Mouse (Mus musculus) heart, adult 9 months (tissue): ENCODE results near the gene Teddm1b.

Experiments
- DNase-seq, 2 experiments: peaks; one replicate each; pipeline ENCODE4 v3.0.0; 2022; ENCODE audit warnings: low spot score in 2 of 2

The Teddm1b gene

DNA sequence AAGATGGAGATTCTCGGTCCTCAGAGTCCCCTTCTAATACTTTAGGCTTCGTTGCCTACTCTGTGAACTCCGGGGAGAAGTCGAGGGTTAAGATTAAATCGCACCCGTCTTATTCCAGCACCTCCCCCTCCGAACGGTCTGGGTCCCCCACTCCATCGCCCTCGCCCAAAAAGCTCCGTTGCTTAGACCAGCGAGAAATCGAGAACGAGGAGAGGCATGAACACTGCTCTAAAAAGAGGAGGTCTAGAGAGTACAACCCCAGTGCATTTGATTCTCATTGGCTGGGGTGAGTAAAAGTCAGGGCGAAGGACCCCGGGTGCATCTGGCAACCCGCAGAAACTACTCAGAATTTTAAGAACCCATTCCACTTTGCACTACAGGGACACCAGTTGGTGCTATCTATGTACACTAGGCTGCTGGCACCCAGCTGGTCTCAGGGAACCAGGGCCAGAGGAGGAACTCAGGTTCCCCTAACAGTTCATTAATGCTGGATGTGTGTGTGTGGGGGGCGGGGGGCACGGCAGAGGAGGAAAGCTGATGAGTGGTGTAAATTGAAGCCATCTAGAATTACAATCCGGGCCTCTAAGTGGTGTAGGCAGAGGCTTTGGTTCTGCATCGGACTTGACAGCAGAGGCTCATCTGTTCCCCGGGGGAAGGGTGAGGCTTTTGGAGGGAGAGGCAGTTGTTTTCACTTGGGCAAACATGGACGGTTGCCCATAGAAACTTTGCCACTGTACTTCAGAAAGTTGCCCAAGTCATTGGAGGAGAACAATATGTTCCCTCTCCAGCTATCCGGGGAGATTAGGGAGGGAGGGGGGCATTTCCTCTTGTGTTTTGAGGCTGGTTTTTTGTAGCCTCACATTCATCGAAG, 26.9 kb downstream of the Teddm1b start:
- DNase-seq: peak; percentile 65 to 68

- no peak for DNase-seq
Observed at GRCm38 (mm10) chr1:153903006-153903405, 28.9 kb downstream of the Teddm1b start.

DNA sequence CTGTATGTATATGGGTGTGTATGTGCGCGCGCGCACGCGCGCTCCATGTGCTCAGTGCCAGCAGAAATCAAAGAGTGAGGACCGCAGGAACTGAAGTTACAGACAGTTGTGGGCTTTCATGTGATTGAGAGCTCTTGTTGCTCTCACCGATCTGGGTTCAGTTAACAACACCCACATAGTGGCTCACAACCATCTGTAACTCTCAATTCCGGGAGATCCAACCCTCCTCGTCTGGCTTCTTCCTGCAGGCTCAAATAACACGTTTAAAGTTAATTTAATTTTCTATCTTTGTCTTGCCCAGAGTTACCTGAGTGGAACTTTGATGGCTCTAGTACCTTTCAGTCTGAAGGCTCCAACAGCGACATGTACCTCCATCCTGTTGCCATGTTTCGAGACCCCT, 30.1 kb downstream of the Teddm1b start:
- no peak for DNase-seq

DNA sequence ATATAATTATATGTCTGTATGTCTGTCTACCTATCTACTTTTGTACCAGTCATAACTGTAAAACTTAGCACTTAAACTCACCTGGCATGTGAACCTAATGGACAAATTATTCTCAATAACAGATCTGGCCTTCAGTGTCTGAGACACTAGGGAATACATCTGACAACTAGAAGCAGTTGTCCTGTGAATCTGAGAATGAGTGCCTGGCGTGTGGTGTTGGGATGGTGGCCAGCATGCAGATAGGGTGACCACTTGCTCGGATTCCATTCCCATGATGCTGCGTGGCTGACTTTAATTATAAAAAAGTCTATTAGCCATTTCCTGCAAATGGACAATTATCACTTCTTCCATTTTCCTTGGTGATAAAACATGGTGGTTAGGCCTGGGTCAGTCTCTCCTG, 31.7 kb downstream of the Teddm1b start:
- no peak for DNase-seq

- no peak for DNase-seq
Observed at GRCm38 (mm10) chr1:153908208-153908607, 34.1 kb downstream of the Teddm1b start.

DNA sequence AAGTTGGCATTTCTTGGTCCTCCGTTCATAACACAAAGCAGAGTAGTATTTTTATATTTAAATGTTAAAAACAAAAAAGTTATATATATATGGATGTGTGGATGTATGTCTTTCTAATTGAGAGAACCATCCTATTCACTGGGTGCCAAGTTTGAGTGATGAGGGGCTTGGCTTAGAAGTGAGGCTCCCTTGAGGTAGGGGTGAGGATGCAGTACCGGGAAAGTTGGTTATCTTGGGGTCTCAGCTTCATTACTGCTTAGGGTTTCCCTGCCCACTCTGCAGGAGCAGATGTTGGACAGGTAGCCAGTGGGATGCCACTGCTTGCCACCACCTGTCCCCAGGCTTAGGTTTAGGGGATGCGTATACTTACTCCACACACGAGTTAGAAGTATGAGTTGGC, 34.6 kb downstream of the Teddm1b start:
- no peak for DNase-seq

DNA sequence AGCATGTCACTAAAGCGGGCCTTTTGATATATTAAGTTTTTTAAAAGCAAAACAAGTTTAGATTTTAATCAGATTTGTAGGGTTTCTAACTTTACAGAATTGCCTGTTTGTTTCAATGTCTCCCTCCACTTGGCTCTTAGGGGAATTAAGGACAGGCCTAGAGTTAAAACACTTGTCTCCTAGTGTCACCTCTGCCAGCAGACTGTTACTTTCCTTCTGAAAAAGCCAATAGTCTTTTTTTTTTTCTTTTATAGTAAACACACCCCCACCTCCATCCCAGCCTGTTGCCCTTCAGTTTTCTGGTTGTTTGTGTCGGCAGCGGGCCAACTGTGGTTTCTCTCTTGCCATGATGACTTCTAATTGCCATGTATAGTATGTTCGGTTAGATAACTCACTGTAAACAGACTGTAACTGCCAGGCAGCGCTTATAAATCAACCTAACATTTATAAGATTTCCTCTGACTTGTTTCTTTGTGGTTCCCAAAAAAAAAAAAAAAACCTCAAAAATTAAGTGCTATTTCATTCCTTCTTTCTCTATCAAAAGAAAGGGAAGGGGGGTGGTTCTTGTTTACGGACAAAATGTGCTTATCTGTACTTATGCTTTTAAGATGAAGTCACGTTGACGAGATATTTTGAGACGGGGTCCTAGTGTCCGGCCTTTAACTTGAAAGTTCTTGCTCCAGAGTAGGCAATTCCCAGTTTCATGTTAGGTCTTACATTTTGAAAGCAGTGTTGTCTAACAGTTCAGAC, 35.2 kb downstream of the Teddm1b start:
- no peak for DNase-seq

GRCm38 (mm10) chr1:153909963-153910291, 35.8 kb downstream of the Teddm1b start:
- no peak for DNase-seq

DNA sequence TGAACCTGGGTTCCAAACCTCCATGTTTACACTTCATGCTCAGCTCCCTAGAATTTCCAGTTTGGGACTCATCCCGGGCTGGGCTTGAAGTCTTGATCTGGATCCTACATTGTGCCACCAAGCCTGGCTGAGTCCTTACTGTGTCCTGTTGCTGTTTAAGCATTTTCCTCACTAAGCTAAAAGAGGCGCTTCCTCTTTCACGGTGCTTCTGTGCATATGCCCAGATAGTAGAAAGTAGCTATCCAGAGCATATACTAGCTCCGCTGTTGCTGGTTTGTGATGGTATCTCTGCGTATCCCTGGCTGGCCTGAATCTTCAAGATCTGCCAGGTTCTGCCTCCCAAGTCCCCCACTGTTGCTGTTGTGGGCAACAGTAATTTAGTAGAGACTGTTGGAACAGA, 36.3 kb downstream of the Teddm1b start:
- DNase-seq: no peak

GRCm38 (mm10) chr1:153911276-153911795, 37.2 kb downstream of the Teddm1b start:
- no peak for DNase-seq

- DNase-seq: no peak
Observed at GRCm38 (mm10) chr1:153913869-153914268, 39.7 kb downstream of the Teddm1b start.

DNA sequence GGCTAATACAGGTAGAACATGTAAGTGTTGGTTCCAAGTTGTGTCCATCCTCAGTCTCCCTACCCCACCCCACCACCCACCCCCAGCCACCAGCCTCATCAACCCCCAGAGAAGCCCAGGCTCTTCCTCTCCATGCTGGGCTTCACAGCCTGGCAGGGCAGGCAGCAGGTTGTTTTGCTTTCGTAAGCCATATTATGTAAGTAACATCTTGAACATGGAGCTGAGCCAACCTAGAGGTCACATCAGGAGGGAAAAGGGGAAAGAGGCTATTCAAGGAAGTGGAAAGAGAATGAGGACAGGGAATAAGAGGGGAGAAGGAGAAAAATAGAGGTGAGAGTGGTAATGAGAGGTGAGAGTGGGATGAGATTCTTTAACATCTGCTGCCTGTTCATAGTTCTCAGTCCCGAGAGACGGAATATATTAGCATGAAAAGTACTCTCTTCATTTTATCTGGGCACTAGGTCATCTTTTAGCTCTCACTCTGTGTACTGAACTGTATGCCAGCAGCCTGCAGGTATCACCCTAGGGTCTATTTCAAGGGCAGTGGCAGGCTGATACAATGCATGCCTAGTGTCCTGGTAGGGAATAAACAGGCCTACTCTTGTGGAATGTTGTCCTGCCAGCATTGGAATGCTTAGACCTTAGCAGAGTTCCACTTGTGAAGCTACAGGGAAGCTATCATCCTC, 44.5 kb downstream of the Teddm1b start:
- DNase-seq: peak; percentile 61 to 64

GRCm38 (mm10) chr1:153921642-153922041, 47.5 kb downstream of the Teddm1b start:
- no peak for DNase-seq

GRCm38 (mm10) chr1:153922571-153923021, 48.5 kb downstream of the Teddm1b start:
- DNase-seq: peak; percentile 84 to 85

GRCm38 (mm10) chr1:153924395-153925385, 50.5 kb downstream of the Teddm1b start:
- DNase-seq: no peak
